Mouse (Mus musculus): Measurements from ENCODE around the gene Rbm33.

Gene Rbm33

GRCm38 (mm10) chr5:28412006-28412685 lies 95.2 kb downstream of the Rbm33 start:
- DNase-seq (ENCODE audit: low spot score in 2 of 2): peak in 1 of 2 experiments; percentile 21

- DNase-seq (ENCODE audit: low spot score in 2 of 2): no peak
Measured at GRCm38 (mm10) chr5:28413533-28413932, 96.6 kb downstream of the Rbm33 start.

DNA sequence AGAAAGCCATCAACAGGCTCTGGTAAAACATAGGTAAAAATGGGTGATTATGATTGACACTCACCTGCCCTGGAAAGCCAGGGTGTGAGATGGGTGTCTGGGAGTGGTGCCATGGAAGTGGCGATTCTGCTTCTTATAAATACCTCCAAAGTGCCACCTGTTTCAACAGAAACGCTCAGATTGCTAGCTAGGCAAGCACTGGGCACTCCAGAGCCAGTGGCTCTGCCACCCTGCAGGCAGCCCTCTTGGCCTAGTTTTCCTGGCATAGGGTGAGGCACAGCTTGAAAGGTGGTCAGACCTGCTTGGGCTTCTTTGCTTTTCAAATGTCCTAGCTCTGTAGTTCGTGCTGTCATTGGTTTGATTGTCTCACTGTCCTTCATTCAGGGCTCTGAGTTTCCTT lies 97.2 kb downstream of the Rbm33 start:
- no peak for DNase-seq (ENCODE audit: low spot score in 2 of 2)

DNA sequence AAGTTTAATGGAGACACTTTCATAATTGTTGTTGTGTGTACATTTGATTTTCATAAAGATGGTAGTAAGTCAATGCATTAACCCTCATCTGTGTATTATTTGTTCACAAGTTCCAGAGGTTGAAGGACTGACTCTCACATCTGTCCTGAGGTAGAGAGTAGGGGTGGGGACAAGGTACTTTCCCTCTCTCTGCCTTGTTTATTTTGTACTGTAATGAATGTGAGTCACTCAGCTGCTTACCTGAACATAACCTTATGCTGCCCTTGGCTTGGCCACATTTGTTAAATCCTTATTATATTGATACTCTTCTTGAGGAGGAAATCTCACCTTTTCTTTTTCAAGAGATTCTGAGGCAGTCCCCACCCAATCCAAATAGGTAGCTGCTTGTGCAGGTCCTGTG lies 99.1 kb downstream of the Rbm33 start:
- DNase-seq (ENCODE audit: low spot score in 2 of 2): no peak

- DNase-seq (ENCODE audit: low spot score in 2 of 2): peak in 1 of 2 experiments; percentile 55
Measured at GRCm38 (mm10) chr5:28418734-28419133, 101.8 kb downstream of the Rbm33 start.

DNA sequence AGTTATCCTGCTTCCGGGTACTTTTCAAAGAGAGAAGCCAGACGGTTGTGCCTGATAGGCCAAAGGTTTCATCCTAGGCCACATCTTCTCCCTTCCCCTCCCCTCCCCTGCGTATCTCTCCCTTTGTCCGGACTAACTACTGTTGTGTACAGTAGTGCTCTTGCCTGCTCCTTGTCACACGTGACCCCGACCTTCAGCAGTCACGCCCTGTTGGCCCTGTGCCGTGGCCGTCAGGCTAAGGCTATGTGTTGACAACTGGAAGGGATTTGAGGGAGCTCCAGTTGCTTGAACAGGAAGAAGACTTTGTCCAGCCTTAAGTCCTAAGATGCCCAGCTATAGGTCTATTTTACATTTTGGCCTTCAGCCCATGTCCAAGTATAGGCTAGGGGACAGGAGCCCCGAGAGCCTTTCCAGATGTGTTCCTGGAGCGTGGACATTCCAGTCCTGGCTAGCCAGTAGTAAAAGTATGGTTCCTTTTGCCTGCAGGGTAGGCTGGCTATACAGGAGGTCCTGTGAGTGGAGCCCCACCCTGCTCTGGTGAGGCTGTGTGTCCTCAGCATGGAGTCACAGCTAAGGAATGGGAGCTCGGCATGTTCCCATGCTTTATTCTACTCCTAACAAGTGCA lies 102.8 kb downstream of the Rbm33 start:
- DNase-seq (ENCODE audit: low spot score in 2 of 2): peak in 1 of 2 experiments; percentile 54

GRCm38 (mm10) chr5:28423781-28424180 lies 106.9 kb downstream of the Rbm33 start:
- DNase-seq (ENCODE audit: low spot score in 2 of 2): peak in 1 of 2 experiments; percentile 50

- peak in 1 of 2 experiments; percentile 47 for DNase-seq (ENCODE audit: low spot score in 2 of 2)
Measured at GRCm38 (mm10) chr5:28425926-28426325, 109.0 kb downstream of the Rbm33 start.

DNA sequence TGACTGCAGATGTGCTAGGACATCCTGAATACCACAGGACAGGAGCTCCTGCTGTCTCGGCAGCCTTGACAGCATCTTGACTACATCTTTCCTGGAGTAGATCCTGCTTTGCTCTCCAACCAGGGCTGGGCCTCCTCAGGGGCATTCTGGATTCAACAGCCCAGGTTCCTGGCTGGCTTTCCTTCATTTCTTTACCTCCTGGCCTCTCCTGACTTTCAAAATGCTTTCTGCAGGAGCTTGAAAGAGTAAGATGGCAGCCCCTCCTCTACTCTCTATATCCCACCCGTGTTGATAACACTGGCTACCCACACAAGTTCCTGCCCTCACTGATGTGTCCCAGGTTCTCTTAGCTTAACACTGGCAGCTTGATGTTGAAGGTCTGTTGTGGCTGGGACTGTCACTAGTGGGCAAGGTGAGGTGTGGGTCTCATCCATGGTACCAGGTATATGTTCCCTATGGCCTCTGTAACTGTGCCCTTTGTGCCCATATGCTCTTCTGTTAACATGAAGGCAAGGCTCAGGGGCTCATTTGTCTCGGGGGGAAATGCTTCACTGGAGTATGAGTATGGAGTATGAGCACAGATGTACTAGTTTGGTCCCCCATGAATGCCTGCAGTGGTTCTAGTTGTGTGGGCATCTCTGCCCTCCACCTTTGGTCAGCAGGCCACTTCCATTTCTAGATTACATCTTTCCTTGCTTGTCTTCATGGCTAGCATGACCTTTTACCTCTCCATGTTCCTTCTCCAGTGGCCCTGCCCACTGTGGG lies 133.4 kb downstream of the Rbm33 start:
- DNase-seq (ENCODE audit: low spot score in 2 of 2): peak in 1 of 2 experiments; percentile 45

- DNase-seq (ENCODE audit: low spot score in 2 of 2): peak; percentile 63 to 89
Measured at GRCm38 (mm10) chr5:28451053-28451638, 134.2 kb downstream of the Rbm33 start.

- peak in 1 of 2 experiments; percentile 26 for DNase-seq (ENCODE audit: low spot score in 2 of 2)
Measured at GRCm38 (mm10) chr5:28453086-28453485, 136.2 kb downstream of the Rbm33 start.

GRCm38 (mm10) chr5:28453523-28453922 lies 136.6 kb downstream of the Rbm33 start:
- peak in 1 of 2 experiments; percentile 13 for DNase-seq (ENCODE audit: low spot score in 2 of 2)

DNA sequence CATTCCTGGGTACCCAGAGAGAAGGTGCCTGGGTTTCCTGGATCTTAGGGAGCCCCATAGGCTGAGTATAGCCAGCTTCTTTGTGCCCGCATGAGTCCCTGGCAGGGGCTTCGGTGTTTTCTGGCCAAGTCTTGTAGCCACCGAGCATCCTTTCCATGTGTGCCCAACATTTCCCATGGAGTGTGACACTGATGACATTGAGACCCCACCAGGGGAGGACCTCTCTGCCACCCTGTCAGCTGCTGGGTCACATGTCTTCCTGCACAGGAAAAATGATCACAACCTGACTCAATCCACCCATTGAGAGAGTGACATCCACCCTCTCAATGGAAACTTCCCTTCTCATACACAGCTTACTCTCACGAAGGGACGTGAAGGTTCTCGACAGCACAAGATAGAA lies 137.6 kb downstream of the Rbm33 start:
- DNase-seq (ENCODE audit: low spot score in 2 of 2): peak in 1 of 2 experiments; percentile 38

- DNase-seq (ENCODE audit: low spot score in 2 of 2): peak in 1 of 2 experiments; percentile 37
Measured at GRCm38 (mm10) chr5:28455721-28456120, 138.8 kb downstream of the Rbm33 start.

DNA sequence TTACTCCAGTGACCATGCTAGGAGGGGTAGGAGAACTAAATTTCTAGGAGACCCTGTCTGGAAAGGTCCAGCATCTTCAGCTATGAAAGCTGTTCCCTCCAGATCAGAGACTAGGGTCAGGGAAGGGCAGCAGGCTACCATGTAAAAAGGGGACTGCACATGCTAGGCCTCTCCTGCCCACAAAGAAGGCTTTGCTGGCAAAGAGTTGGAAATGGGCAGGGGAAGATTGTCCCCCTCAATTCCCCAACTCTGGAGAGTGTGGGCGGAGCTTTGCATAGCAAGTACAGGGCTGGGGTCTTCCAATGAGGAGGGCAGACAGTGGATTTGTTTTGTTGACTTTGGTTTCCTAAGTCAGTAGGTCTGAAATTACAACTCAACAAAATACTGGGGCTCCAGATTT lies 139.4 kb downstream of the Rbm33 start:
- peak in 1 of 2 experiments; percentile 49 for DNase-seq (ENCODE audit: low spot score in 2 of 2)

- DNase-seq (ENCODE audit: low spot score in 2 of 2): peak; percentile 10 to 58
Measured at GRCm38 (mm10) chr5:28457921-28458641, 141.2 kb downstream of the Rbm33 start.

- DNase-seq (ENCODE audit: low spot score in 2 of 2): peak; percentile 10 to 55
Measured at GRCm38 (mm10) chr5:28458821-28459240, 141.9 kb downstream of the Rbm33 start.

GRCm38 (mm10) chr5:28459456-28460225 lies 142.7 kb downstream of the Rbm33 start:
- no peak for DNase-seq (ENCODE audit: low spot score in 2 of 2)

GRCm38 (mm10) chr5:28460556-28461350 lies 143.8 kb downstream of the Rbm33 start:
- DNase-seq (ENCODE audit: low spot score in 2 of 2): no peak

DNA sequence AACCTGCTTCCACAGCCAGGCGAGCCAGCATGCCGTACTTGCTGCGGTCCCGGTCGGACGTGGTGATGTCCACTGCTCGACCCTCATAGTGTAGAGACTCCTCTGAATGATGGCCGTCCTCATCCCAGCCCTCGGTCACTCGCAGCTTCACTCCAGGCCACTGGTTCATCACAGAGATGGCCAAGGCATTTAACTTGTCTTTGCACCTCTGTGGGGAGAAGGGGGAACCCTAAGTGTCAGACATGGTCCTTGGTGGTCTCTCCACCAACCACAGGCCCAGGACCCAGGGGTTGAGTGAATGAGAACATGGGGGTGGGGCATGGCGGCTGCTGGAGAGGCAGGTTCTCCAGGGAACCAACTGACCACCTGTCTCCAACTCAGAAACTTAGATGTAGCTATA lies 144.5 kb downstream of the Rbm33 start:
- no peak for DNase-seq (ENCODE audit: low spot score in 2 of 2)

Measured in spleen, postnatal 4 days (tissue).